Mouse (Mus musculus): ENCODE measurements around the gene Vwa3b. TPM values are rescaled to one million over a fixed set of nuclear protein-coding genes. Genes with fewer than 3 reads are reported as not detected.

Gene Vwa3b
- total RNA-seq, 2 experiments from 2014 or later = 0.11 to 0.15 TPM

DNA sequence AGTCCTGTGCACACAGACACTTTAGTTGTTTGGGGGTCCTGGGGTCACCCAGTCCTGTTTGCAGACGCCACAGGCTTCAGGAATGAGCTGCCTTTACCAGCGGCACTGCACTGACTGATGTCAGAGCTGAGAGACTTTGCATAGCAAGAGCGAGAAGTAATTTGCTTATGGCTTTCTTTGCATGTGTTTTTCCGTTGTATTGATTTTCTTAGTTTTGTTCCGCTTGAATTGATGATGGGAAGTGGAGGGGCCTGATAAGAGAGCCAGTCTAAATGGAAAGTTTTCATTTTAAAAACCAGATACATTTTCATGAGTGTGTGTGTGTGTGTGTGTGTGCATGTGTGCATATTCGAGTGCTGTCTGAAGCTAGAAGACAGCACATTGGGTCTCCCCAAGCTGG, 87.4 kb downstream of the Vwa3b start:
- ATAC-seq (ENCODE audit: poor library complexity, severe bottlenecking) = no peak

DNA sequence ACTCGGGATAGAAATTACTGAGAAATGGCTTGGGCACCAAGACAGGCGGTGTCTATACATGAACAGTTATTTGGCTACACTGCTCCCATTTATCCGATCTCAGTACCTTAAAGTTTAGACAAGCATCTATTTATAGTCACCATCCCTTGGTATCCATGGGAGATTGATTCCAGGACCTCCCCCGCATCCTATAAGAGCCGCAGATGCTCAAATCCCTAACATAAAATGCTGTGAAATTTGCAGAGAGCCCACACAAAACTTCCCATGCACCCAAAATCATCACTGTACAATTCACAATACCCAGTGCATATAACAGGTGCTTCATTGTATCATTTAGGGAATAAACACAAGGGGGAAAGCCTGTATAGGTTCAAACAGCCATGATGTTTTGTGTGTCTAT, 89.5 kb downstream of the Vwa3b start:
- no peak for ATAC-seq (ENCODE audit: poor library complexity, severe bottlenecking)

DNA sequence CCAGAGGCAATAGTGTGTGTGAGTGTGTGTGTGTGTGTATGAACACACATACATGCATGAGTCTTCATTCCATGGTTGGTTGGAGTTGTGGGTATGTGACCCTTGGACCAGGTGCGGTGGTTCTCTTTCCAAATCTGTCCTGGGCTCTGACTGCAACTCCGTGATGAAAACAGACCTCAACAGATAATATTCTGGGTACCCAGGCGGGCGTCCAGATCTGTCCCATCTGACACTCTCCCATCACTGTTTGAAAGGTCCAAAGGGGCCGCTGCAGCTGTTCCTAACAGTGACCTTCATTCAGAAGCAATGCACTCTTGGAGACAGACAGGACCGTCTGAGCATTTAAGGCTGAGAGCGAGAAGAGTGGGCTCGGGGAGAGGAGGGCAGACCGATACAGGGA, 90.2 kb downstream of the Vwa3b start:
- ATAC-seq (ENCODE audit: poor library complexity, severe bottlenecking) = no peak

DNA sequence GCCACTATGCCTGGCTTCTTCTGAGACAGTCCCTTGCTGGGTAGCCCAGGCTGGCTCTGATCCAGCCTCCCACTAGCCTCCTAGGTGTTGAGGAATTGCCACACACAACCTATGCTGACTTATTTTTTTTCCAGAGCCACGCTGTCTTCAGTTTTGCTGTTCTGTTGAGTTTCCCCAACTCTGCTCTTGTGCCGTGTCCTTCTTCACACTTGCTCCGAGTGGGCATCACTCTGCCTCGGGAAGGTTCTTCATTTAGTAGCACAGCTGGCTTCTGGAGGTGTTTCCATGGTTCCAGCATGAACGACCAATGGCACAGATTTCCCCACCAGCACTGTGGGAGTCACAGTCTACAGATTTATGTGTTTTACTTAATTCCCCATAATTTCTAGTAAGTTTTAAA, 91.6 kb downstream of the Vwa3b start:
- ATAC-seq (ENCODE audit: poor library complexity, severe bottlenecking) = no peak

DNA sequence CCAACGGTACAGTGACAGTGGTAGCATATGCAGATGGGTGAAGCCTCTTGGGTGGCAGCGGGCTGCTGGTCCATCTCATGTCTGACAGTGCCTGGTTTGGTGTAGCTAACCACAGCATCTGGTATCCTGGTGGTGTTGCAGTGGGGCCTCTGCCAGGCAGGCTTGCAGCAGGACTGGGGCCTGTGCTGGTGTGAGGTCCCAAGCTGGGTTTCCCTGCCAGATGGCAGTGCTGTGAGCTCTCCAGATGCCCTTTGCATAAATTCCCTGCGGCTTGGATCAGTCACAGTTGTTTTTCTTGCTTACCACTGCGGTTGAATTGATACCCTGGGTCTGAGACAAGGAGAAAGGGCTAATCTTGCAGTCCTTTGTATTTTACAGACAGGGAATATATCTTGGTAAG, 95.9 kb downstream of the Vwa3b start:
- ATAC-seq (ENCODE audit: poor library complexity, severe bottlenecking) = no peak

DNA sequence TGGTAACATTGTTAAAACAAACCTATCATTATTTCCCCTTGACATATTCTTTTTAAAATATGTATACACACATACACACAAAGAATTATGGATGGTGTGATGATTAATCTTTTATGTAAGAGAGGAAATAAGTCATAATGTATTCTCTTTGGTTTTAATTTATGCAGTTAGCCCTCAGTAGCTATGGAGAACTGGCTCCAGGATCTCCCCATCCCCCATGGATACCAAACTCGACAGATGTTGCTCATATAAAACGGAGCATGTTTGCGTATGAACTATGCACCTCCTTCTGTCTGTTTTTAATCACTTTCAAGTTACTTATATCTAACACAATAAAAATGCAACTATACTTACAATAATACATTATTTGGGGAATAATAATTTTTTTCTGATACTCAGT, 96.4 kb downstream of the Vwa3b start:
- ATAC-seq (ENCODE audit: poor library complexity, severe bottlenecking) = no peak

DNA sequence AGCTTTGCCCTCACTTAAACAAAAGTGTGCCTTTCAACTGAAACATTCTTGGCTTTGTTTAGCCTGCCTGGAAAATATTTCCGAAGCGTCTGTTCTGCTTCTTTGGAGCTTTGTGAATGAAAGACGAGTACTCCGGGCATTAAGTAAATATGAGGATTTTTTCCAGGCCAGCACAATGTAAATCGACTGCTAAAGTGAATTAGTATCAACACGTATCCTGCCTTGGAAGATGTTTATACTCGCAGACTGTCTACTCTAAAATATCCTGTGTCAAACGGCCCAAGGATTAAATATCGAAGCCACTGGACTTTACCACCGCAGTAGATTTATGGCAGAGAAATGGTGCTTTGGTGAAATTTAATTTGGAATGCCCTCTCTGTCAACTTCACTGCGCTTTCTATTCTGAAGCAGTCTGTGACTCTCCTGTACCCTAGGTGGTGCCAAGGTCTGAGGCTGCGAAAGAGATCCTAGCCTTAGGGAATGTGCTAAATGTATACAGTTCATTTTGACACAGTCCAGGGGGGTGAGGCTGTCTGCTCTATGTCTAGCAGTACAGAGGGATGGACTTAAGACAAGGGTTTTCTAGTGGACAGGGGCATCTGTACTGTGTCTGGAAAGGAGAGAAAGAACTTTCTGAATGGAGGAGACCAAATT, 98.4 kb downstream of the Vwa3b start:
- no peak for ATAC-seq (ENCODE audit: poor library complexity, severe bottlenecking)

DNA sequence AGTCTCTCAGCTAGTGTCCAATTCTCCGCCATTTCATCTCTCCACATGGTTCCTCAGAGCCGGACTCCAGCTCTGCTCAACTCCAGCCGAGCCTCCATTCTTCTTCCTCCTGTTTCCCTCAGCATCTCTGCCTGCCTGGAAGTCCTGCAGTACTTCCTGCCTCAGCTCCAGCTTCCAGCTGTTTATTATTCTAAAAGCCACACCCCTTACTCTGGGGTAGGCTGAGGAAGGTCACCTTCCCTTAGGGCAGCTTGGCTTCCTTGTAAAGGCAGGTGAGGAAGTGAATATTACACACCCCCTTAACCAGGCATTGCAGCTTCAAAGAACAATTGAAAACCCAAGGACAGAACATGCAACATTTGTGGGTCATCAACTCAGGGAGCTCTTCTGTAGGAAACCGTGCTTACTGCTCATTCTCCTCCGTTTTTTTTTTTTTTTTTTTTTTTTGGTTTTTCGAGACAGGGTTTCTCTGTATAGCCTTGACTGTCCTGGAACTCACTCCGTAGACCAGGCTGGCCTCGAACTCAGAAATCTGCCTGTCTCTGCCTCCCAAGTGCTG, 103.7 kb downstream of the Vwa3b start:
- ATAC-seq (ENCODE audit: poor library complexity, severe bottlenecking) = no peak

DNA sequence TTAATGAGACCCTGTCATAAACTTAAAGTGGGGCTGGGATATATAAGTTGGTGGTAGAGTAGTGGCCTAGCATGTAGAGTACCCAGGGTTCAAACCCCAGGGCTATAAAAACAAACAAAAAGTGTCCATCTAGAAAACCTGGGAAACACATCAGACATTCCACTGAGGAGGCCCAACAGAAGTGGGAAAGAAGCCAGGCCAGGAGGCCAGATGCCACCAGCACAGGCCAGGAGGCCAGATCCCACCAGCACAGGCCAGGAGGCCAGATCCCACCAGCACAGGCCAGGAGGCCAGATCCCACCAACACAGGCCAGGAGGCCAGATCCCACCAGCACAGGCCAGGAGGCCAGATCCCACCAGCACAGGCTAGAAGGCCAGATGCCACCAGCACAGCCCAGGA, 104.8 kb downstream of the Vwa3b start:
- ATAC-seq (ENCODE audit: poor library complexity, severe bottlenecking) = no peak

DNA sequence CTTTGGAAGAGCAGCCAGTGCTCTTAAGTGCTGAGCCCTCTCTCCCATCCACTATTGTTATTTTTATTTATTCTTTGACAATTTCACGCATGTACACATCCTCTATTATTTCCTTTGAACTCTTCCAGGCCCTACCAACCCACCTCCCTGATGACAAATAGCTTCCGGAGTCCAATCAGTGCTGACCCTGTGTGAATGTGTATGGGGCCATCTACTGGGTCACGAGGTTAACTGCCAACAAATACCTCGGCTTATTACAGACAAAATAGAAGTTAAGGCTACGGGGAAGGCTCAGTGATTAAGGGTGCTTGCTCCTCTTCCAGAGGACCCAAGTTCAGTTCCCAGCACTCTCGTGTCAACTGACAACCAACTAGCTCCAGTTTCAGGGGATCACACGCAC, 106.0 kb downstream of the Vwa3b start:
- ATAC-seq (ENCODE audit: poor library complexity, severe bottlenecking) = no peak

DNA sequence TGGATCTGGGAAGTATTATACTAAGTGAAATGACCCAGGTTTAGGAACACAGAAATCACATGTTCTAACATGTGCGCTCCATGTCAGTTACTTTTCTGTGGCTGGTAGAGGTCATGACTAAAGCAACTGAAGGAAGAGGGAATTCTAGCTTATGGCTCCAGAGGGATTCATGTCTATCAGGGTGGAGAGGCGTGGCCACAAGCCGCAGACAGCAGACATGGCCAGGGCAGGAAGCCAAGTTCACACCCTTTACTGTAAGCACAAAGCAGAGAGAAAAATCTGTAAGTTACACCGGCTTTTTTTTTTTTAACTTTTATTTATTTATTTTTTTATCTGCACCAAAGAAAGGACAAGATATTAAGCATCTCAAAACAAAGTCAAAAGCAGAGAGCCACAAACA, 119.6 kb downstream of the Vwa3b start:
- ATAC-seq (ENCODE audit: poor library complexity, severe bottlenecking) = no peak

DNA sequence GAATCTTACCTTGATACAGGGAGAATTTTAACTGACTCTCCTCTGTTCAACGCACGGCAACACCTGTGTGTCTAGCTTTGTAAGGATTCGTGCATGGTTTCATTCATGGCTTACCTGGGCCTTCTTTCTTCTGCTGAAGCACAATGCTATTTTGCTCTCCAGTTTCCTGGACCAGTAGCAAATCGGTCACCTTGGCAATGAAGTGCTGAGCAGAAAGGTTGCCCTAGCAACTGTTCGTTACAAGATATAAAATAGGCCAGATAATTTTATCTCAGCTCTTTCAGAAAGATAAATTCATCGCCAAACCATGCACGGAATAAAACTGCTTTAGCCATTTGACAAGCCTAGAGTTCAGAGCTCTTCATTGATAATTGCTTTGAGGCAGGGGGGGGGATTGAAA, 123.5 kb downstream of the Vwa3b start:
- ATAC-seq (ENCODE audit: poor library complexity, severe bottlenecking) = no peak

DNA sequence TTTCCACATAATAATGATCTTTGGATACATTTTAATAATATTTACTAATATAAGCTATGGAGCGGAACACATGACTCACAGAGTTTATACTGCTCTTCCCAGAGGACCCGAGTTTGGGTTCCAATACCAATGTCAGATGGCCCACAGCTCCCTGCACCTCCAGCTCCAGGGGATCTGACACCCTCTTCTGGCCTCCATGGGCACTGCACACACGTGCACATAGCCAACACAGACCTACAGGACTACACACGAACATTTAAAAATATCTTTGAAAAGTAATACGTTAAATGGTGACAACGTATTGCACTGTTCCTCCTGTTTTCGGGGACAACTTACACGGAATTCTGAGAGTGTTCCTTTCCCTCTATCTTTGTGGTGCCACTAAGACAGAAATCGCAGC, 125.5 kb downstream of the Vwa3b start:
- no peak for ATAC-seq (ENCODE audit: poor library complexity, severe bottlenecking)

DNA sequence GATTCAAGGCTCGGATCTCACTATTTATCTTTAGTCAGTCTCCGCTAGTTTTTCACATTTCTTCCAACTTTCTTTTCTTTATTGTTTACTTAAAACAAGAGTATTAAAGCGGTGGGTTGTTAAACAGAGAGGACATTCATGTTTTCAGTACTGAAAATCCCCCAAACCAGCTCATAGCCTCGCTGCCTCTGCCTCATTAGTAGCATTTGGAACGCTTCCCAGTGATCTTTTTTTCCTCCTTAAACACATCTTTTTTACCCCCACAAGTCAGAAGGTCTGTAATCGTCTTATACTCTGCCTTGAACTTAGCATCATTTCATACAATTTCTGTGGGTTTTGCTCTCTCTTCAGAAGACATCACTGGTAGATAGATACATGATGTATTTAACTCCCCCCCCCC, 139.7 kb downstream of the Vwa3b start:
- ATAC-seq (ENCODE audit: poor library complexity, severe bottlenecking) = no peak

DNA sequence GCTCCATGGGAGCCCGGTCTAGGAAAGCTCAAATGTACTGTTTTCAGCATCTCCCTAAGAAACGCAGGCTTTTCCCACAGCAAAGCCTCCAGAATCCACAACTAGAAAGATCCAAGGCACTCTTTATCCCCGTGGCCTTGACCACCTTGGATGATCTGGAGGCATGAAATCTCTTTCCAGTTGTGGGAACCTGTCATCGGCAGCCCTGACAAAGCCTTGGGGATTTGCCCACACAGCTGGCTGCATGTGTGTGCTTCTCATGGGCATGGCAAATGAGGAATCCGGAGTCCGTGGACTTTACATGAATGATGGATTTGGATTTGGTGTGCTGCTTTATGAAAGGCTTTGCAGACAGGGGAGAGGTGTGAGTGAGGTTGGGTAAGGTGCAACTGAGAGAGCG, 141.5 kb downstream of the Vwa3b start:
- no peak for ATAC-seq (ENCODE audit: poor library complexity, severe bottlenecking)

DNA sequence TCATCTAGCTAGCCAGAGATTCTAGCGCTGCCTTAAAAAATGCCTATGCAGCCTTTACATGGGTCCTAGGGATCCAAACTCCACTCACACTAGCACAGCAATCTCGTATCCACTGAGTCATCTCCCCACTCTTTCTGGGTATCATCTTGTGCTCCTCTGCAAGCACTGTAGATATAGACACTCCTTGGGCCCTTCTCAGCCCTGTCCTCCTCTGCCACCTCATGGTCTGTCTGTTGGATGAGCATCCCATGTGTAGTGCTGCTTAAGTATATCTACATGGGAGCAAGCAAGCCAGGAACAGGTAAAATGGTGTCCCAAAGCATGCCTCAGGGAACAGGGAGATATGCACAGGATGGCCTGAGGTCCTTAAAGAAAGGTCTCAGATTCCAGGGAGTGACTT, 151.5 kb downstream of the Vwa3b start:
- no peak for ATAC-seq (ENCODE audit: poor library complexity, severe bottlenecking)

DNA sequence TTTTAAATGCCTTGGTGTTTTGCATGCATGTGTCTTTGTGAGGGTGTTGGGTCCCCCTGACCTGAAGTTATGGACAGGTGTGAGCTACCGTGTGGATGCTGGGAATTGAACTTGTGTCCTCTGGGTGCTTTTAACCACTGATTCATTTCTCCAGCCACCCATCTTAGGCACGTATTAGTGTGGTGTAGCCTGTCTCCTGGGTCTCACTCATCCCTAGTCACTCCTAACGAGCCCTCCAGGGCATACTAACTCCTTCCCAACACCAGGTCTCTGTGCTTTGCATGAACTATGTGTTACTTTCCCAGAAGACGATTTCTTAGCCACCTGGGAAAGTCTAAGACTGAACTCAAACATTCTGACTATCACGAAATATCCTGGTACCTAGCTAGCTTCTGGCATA, 153.5 kb downstream of the Vwa3b start:
- no peak for ATAC-seq (ENCODE audit: poor library complexity, severe bottlenecking)

DNA sequence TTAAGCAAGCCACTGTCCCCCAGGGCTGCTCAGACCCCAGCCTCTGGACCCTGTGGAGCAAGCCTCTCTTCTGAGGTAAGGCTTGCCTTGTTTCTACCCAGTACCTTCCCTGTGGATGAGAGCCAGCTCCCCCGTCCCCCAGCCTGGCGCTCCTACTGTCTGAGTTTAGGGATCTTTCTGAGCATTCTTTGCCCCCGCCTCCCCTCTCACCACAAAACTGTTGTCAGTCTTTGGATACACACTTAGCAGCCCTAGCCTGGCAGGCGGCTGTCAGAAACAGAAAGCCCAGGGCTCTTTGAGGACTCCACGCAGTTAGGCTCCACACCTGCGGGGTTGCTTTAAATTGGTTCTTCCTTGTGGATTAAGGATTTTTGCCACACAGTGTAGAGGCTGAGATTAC, 160.7 kb downstream of the Vwa3b start:
- no peak for ATAC-seq (ENCODE audit: poor library complexity, severe bottlenecking)

DNA sequence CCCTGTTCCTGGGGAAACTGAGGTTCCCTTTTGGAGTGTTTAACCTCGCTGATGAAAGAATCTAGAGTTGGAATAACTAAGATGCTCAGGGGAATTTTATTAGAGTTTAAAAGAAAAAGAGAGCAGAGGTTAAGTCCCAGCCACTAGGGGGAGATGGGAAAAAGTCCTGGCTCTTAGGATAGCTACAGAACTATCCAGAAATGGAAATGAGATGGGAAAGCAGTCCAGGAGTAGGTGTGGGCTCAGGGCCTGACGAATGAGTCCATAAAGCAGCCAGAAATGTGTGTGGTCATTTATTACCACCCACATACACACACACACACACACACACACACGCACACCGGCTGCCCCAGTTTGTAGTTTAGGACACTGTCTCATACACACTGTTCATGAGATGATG, 168.2 kb downstream of the Vwa3b start:
- ATAC-seq (ENCODE audit: poor library complexity, severe bottlenecking) = no peak

DNA sequence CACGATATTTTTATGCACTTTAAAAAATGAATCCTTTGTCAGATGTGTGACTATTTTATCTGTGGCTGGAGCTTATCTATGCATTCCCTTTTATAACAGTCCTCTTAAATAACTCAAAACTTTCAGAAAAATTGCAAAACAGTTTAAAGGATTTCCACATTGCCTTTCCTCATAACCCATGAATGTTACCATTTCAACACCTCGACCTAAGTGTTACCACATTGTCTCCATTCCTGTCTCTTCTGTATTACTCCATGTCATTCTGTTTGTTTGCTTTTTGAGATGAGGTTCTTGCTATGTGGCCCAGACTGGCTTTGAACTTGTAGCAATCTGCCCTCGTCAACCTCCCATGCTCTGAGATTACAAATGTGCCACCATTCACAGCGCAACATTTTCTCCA, 175.0 kb downstream of the Vwa3b start:
- peak; percentile 33; the same call in 1 of the 2 replicates for ATAC-seq (ENCODE audit: poor library complexity, severe bottlenecking)

DNA sequence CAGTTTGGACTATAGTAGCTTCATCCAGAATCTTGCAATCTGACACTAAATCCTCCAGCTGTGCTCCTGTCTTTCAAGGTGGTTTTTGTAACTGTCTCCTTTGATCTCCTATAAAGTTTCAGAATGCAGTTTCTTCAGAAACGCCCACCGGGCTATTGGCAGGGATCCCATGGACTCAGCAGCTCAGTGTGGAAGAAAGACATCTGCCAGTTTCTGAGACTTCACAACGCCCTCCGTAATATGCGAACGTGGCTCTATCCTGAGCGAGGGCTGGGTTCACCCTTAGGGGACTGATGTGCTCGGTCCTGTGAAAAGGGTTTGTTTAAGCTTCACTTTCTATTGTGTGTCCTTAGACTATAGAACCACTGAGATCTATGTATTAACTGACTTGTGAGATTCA, 181.3 kb downstream of the Vwa3b start:
- no peak for ATAC-seq (ENCODE audit: poor library complexity, severe bottlenecking)

DNA sequence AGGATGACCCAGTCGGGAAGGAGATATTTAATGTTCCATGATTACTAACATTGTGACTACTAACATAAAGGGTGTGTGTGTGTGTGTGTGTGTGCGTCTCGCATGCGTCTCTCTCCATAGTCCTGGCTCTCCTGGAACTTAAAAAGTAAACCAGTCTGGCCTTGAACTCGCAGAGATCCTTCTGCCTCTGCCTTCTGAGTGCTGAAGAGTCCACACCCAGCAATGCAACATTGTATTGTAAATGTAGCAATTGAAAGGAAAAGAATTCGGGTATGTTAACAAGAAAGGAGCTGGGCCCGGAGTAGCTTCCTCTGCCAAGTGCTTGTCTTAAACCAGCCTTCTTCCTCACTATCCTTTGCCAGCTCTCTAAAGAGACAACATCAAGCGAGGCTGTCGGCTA, 186.0 kb downstream of the Vwa3b start:
- ATAC-seq (ENCODE audit: poor library complexity, severe bottlenecking) = no peak

DNA sequence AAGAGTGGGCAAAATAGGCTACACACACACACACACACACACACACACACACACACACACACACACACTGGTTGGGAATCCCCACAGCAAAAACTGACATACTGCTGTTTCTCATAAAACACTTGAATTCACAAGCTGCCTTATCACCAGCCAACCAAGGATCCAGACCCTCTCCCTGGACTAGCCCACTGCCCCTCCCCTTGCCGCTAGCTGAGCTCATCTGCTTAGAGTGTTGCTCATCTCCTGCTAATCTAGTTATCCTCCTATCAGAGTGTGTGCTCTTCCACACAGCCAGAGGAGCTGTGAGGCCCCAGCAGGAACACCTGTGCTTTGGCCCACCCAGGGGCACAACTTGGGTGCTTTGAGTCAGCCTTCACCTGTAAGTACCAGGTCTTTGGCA, 187.7 kb downstream of the Vwa3b start, which contains the start of gene Cnga3:
Gene Cnga3 (plus strand): TSS at position 291 of the 400 bp plus-strand sequence.
- no peak for ATAC-seq (ENCODE audit: poor library complexity, severe bottlenecking)

Data from megakaryocyte, adult 5-6 weeks (primary cell).